Mouse (Mus musculus): Measurements from ENCODE around the gene Pi4ka.

Gene Pi4ka

GRCm38 (mm10) chr16:17276164-17277151 is 129.7 kb downstream of the Pi4ka start:
- peak; percentile 68 for DNase-seq (ENCODE audit: extremely low spot score, low read depth, low spot score)

DNA sequence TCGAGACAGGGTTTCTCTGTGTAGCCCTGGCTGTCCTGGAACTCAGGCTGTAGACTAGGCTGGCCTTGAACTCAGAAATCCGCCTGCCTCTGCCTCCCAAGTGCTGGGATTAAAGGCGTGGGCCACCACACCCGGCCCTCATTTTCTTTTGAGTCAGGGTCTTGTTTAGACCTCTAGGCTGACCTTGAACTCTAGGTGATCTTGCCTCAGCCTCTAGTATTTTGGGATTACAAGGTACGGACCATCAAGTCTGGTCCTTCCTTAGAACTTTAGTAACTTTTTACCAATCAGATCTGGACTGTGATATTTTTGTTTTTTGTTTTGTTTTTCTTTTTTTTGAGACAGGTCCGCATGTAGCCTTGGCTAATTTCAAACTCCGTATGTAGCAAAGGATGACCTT is 130.4 kb downstream of the Pi4ka start, which contains the start of gene Tmem191c:
Tmem191c (plus strand) TSS at position 357 of the 400 bp plus-strand sequence.
- no peak for DNase-seq (ENCODE audit: extremely low spot score, low read depth, low spot score)

DNA sequence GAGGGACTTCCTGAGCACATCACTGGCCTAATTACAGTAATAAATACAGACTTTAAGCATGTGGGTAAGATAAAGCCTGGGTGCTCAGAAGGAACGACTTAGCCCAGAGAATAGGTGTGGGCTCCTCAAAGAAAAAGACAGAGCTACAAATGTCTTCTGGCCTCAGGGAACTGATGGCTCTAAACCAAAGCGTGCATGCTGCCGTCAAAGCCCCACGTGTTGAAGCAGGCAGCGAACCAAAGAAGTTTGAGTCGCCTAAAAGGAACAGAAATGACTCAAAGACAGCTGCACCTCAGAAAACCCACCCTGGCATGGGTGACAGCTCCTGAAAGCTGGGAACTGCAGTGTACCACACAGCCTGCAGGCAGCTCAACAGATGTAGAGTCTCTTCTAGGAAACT is 134.3 kb downstream of the Pi4ka start:
- DNase-seq (ENCODE audit: extremely low spot score, low read depth, low spot score) = no peak

DNA sequence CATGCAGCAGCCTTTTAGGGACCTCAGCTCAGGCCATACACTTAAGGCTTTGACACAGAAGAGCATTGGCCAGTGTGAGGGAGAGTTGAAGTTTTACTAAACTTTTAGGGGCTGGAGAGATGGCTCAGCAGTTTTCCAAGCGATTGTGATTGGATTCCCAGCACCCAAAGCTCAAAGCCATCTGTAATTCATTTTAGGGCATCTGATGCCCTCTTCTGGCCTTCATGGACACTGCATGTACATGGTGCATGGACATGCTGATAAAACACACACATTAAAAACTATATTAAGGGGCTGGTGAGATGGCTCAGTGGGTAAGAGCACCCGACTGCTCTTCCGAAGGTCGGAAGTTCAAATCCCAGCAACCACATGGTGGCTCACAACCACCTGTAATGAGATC is 135.0 kb downstream of the Pi4ka start:
- no peak for DNase-seq (ENCODE audit: extremely low spot score, low read depth, low spot score)

DNA sequence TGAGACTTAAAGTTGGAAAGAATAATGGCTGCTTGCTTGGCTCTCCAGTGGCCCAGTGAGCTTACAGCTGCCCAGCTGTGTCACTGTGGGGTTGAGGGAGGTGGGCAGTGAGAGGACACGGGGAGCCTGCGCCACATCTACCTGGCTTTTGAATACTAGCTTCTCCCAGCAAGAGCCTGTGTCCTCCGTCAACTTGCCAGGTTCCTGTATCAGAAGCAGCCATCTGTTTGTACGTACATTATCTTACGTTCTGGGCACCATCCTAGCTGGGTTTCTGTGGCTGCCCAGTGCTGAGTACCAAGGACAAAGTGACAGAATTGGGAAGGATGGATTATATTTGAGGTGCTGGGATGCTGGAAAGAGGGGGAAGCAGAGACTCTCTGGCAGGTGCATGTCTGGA is 136.2 kb downstream of the Pi4ka start:
- DNase-seq (ENCODE audit: extremely low spot score, low read depth, low spot score) = no peak

DNA sequence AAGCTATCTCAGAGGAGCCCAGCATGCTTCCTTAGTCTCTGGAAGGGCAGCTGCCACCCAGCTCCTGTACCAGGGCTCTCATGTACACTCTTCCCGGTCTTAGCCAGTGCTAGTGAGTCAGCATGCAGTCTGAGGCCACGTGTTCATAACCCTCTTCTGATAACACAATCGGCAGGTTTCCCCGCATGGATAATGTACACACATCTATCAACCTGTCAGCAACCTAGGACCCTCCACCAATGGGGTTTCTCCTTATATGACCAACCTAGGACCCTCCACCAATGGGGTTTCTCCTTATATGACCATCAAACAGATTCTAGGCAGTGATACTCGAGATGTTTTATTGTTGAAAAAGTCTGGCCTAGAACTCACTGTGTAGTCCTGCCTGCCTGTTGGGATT is 138.2 kb downstream of the Pi4ka start:
- no peak for DNase-seq (ENCODE audit: extremely low spot score, low read depth, low spot score)

GRCm38 (mm10) chr16:17266113-17266512 is 140.0 kb downstream of the Pi4ka start:
- DNase-seq (ENCODE audit: extremely low spot score, low read depth, low spot score) = no peak

GRCm38 (mm10) chr16:17261341-17261740 is 144.8 kb downstream of the Pi4ka start:
- DNase-seq (ENCODE audit: extremely low spot score, low read depth, low spot score) = no peak

GRCm38 (mm10) chr16:17258917-17259316 is 147.2 kb downstream of the Pi4ka start:
- DNase-seq (ENCODE audit: extremely low spot score, low read depth, low spot score) = no peak

DNA sequence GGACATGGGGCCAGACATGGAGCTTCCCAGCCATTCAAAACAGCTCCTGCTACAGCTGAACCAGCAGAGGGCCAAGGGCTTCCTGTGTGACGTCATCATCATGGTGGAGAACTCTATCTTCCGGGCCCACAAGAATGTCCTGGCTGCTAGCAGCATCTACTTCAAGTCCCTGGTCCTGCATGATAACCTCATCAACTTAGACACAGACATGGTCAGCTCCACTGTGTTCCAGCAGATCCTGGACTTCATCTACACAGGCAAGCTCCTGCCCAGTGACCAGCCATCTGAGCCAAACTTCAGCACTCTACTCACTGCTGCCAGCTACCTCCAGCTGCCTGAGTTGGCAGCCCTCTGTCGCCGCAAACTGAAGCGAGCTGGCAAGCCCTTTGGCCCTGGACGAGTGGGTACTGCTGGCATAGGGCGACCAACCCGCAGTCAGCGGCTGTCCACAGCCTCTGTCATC is 148.7 kb downstream of the Pi4ka start:
- no peak for DNase-seq (ENCODE audit: extremely low spot score, low read depth, low spot score)

DNA sequence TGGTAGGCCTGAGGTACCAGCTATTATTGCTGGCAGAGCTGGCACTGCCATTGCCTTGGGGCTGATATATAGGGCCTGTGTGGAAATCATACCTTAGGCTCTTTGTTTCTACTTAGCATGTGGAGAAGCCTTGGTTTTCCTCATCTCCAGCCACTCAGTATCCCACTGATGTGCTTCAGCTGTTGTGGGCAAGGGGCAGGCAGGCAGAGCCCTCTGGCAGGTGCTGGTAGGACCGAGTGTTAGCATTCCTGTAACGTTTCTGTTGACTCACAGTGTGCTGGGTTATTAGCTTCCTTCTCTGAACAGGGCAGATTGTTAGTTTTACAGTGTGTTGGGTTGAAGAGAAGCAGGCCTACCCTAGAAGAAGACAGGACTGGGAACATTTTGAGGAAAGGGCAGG is 150.8 kb downstream of the Pi4ka start:
- no peak for DNase-seq (ENCODE audit: extremely low spot score, low read depth, low spot score)

- no peak for DNase-seq (ENCODE audit: extremely low spot score, low read depth, low spot score)
Observed at GRCm38 (mm10) chr16:17254005-17254597, 152.0 kb downstream of the Pi4ka start.

DNA sequence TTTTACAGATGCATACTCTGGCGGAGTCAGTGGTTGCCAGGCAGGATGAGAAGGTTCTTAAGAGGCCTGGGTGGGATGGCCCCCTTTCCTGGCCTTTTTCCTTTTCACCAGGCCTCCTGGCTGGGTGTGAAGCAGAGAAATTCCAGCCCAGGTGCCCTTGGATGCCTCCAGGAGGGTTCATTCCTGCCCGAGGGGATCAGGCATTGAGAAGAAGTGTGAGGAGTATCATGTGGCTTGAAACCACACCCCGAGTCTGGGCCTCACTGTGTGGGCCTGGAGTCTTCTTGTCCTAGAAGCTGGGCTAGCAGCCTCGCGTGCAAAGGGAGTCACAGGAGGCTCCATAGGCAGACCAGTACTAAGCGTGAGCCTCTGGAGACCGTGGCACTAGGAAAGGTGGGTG is 153.3 kb downstream of the Pi4ka start:
- DNase-seq (ENCODE audit: extremely low spot score, low read depth, low spot score) = no peak

GRCm38 (mm10) chr16:17252086-17252726 is 153.9 kb downstream of the Pi4ka start:
- no peak for DNase-seq (ENCODE audit: extremely low spot score, low read depth, low spot score)

DNA sequence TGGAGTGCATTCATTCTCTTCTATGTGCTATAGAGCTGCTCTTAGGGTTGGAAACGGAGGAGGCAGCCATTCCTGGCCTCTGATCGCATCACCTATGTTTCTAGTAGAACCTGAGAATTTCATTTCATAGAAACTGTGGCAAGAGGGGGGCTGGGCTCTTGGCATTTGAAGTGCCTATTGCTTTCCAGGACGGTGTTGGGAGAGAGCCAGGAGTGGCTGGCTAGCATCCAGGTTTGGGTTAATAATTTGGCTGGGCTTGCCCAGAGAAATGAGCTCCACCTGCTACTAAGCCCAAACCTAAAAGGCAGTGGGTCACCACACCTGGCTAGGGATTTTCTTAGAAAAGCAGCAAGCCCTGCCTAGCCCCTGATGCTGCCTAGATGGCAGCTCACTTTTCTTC is 154.6 kb downstream of the Pi4ka start:
- DNase-seq (ENCODE audit: extremely low spot score, low read depth, low spot score) = no peak

GRCm38 (mm10) chr16:17249135-17249534 is 157.0 kb downstream of the Pi4ka start:
- no peak for DNase-seq (ENCODE audit: extremely low spot score, low read depth, low spot score)

DNA sequence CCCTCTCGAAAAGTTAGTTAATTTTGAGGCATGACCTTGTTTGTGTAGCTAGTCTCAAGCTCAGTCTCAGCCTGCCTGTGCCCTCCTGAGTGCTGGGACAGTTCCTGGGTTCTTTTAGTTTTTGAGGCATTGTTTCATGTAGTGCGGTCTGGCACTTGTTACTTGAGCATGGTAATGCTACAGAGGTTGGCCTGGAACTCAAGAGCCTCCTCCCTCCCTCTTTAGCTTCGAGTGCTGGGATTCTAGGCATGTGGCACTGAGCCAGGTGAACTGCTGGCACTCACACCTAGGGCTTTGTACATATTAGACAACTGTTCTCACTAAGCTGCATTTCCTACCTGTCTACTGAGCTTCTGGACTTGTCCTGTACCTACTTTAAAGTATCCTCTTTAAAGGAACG is 158.4 kb downstream of the Pi4ka start:
- DNase-seq (ENCODE audit: extremely low spot score, low read depth, low spot score) = no peak

DNA sequence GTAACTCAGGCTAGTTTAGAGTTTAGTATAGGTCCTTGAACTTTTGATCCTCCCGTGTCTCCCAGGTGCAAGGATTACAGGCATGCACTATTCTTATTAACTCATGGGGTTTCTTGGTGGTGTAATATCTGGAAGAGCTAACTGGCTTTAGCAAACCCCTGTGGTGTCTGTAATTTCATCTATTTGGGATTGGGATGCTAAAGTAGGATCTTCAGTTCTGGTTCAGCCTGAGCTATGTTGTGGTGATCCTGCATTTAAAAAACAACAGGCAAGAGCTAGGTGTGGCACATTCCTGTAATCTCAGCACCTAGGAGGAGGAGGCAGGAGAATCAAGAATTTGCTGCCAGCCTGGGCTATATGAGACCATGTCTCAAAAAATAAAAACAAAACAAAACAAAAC is 161.1 kb downstream of the Pi4ka start:
- DNase-seq (ENCODE audit: extremely low spot score, low read depth, low spot score) = no peak

- DNase-seq (ENCODE audit: extremely low spot score, low read depth, low spot score) = no peak
Observed at GRCm38 (mm10) chr16:17243731-17244130, 162.4 kb downstream of the Pi4ka start.

GRCm38 (mm10) chr16:17239409-17239808 is 166.7 kb downstream of the Pi4ka start:
- DNase-seq (ENCODE audit: extremely low spot score, low read depth, low spot score) = no peak

DNA sequence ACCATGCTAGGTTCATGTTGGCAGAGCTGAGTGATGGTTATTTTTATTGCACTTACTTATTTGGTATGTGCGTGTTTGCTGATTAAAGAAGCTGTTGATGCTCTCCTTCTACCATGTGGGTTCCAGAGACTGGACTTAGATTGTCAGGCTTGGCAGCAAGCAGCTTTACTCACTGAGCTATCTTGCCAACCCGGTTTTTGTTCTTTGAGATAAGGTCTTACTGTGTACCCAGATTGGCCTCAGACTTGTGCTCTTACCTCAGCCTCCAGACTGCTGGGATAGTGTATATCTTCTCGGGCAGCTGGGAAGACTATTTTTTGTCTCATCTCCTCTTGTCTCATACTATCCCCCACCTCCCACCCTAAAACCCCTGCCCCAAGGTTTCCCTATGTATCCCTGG is 168.5 kb downstream of the Pi4ka start:
- DNase-seq (ENCODE audit: extremely low spot score, low read depth, low spot score) = no peak
